Mouse (Mus musculus) left cerebral cortex, adult 9 months (tissue): Measurements from ENCODE around the gene Zbtb8a.
A peak's percentile ranks its signal among the peaks of the same experiment; 100 is the strongest.
"Not testable (repeated sequence)": the region's sequence is repeated elsewhere in the genome, so short reads cannot be mapped to it uniquely, and the experiment has no call there.

Experiments used
- DNase-seq, 2 experiments: peaks; one replicate each; pipeline ENCODE4 v3.0.0; 2022; ENCODE audit warnings: low spot score in 2 of 2

Zbtb8a gene

GRCm38 (mm10) chr4:129376961-129377545, 863 bp downstream of the Zbtb8a start:
- DNase-seq, result peak in 1 of 2 experiments; percentile 17

DNA sequence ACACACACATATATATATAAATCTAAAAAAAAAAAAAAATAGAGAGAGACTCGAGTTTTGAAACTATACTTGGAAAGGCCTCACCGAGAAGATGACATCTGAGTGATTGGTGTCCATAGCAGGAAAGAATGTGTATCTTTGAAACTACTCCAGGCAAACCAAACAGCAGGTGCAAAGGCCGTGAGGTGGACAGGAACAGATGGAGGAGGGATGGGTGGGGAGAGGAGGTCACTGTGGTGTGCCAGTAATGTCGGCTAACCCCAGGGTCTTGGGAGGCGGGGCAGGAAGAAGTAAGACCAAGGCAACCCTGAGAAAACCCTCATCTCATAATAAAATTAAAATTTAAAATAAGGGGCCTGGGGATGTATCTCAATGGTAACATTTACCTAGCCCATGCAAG, 2.1 kb downstream of the Zbtb8a start:
- no peak for DNase-seq

- no peak for DNase-seq
These were observed 2.9 kb downstream of the Zbtb8a start for GRCm38 (mm10) chr4:129375000-129375399.

DNA sequence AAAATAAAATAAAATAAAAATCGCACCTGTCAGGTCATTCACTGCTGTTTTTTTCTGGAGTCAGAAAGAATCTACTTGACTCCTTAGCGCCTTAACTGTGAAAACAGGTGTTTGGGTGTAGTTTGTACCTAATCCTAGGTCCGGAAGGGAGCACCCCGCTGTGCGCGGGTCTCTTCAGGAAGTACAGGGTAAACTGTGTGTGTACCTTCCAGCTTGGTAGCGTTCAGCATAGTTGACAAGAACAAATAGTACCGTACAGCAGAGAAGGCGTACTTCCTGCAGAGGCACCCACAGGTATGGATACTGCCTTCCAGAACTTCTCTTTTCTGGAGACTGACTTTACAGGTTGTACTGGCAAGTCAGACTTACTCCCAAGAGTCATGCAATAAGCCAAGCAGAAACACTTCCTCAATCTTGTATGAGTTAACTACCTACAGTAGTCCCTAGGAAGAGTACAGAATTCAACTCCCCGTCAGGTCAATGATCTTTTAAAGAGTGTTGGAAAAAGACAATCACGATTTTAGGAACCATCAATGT, 3.6 kb downstream of the Zbtb8a start:
- no peak for DNase-seq

GRCm38 (mm10) chr4:129373202-129373976, 4.5 kb downstream of the Zbtb8a start:
- DNase-seq, result no peak

DNA sequence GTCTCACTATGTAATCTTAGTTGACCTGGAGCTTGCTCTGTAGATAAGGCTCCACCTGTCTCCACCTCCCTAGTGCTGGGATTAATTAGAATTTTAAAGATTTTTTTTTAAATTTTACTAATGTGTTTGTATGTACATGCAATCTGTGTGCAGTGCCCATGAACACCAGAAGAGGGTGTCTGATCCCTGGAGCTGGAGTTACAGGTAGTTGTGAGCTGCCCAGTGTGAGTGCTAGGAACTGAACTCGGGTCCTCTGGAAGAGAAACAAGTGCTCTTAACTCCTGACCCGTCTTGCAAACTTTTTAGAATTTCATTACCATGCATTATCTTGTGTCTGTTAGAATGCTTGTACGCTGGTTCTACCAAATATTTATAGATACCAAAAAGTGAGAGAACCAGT, 6.5 kb downstream of the Zbtb8a start:
- DNase-seq, result no peak

DNA sequence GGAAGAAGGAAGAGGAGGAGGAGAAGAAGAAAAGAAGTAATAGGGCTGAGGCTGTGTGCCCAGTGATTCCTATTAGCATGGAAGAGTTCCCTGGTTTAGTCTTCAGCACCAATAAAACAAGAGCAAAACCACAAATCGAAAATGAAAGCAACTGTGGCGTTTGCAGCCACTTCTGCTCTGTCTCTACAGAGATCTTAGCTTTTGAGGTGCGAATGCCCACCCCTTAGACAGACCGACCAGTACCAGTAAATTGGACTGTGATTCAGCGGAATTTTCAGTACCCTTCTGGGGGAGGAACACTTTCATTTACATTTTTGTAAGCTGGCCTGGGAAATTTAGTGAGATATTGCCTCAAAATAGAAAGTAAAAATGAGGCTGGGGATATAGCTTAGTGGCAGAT, 12.7 kb downstream of the Zbtb8a start:
- DNase-seq, result no peak

DNA sequence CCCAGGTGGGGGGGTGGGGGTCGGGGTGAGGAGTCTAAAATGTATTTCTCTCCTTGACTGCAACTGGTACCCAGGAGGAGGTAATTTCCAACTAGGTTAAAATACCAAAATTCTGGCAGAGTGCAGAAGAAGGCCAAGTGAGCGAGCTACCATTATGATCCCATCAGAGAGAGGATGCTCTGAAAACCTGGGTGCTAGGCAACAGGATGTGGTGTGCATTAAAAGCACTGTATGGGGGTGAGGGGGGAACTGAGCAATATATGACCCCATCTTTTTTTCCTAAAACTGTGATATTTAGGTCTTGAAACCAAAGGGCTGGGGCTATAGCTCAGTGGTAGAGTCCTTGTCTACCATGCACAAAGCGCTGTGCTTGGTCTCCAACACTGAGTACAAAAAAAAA, 13.5 kb downstream of the Zbtb8a start:
- no peak for DNase-seq

DNA sequence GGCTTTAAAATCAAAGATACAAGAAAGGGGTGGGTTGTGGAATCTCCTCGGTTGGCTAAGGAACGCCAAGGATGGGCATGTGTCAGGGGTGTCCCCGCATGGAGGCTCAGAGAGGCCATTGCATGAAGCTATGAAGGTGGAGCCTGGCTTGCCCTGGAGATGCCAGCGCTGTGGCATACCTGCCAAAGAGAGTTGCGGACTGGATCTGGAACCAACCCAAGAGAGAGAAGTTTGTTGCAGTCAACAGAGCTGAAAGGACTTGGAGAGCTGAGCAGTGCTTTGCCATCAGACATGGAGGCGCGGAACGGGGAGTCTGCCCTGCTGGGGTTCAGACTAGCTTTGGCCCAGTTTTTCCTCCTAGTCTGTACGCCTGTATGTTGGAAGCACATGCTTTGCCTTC, 14.5 kb downstream of the Zbtb8a start:
- DNase-seq, result no peak

GRCm38 (mm10) chr4:129362771-129363170, 15.1 kb downstream of the Zbtb8a start:
- no peak for DNase-seq

DNA sequence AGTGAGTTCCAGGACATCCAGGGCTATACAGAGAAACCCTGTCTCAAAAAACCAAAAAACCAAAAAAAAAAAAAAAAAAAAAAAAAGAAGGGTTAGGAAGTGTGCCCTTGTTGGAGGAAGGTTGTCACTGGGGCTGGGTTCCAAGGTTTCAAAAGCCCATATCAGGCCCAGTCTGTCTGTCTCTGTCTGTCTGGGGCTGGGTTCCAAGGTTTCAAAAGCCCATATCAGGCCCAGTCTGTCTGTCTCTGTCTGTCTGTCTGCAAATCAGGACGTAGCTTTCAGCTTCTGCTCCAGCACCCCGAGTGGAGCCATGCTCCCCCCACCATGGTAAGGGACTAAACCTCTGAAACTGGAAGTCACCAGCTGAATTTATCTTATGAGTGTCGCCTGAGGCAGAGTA, 15.7 kb downstream of the Zbtb8a start:
- DNase-seq, result not testable (repeated sequence)

DNA sequence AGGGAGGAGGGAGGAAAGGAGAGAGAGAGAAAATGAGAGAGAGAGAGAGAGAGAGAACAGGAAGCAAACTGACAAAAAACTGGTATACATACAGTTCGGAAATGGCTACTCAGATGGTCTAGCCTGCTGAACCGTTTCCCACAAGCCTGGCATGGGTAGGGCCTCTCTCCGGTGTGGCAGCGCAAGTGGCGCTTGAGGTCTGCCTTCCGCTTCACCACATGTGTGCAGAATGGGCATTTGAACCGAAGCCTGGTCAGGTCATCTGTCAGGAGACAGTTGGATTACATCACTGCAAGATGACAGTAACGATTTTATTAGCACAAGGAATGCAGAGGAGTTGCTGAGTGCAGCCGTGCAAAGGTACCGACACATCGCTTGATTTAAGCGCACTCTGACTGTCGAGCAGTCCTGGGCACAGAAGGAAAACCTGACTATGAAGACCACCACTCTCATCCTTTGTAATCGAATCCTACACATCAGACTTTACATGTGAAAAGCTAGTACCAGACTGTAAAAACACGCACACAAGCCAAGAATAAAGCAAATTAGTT, 20.2 kb downstream of the Zbtb8a start:
- no peak for DNase-seq

GRCm38 (mm10) chr4:129354236-129354635, 23.7 kb downstream of the Zbtb8a start:
- no peak for DNase-seq

DNA sequence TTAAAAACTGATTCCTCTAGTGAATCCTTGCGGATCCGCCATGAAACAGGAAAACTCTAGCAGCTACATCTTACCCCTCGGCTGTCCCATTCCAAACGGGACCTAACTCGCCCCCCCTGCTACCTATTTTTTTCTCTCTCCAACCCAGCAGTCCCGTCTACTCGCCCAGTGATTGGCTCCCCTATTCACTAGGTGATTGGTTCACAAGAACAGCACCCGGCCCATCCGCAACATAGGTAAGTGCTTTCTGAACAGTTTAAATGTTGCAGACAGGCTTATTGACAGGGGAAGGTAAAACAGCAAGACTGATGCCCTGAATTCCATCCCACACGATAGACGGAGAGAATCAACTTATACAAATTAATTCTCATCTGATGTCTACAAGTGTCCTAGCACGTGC, 24.7 kb downstream of the Zbtb8a start:
- DNase-seq, result no peak

DNA sequence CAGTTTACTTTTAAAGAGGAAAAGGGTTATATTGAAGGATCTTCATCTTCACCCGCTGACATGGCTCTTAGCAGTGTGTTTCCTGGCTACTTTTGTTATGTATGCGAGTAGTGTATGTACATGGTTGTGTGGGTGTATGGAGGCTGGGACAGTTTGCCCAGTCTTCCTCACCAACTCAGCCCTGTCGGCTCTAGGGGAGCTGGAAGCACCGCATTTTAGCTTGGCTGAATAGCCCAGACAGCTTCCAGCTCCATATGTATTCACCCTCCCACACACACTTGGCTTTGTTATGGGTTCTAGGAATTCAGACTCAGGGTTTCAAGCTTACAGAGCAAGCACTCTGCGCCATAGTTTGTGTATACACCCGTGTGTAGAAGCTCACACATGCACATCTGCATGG, 26.8 kb downstream of the Zbtb8a start:
- peak; percentile 42 to 78 for DNase-seq

GRCm38 (mm10) chr4:129350644-129351043, 27.3 kb downstream of the Zbtb8a start:
- peak in 1 of 2 experiments; percentile 64 for DNase-seq

GRCm38 (mm10) chr4:129346481-129347154, 31.3 kb downstream of the Zbtb8a start:
- DNase-seq, result peak in 1 of 2 experiments; percentile 47

DNA sequence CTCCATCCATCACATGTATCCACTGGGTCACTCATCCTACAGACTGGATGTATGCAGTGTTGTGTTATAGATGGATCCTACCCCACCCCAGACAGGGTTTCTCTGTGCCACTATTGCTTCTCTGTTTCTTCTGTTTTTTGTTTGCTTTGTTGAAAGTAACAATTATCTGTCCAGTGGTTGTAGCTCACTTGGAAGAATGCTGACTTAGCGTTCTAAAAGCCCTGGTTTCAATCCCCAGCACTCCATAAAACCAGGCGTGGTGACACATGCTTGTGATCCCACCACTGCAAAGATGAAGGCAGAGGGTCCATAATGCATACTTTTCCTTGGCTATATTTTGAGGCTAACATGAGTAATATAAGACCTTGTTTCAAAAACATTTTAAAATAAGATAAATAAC, 35.2 kb downstream of the Zbtb8a start:
- DNase-seq, result no peak

- DNase-seq, result no peak
These were observed 36.0 kb downstream of the Zbtb8a start for GRCm38 (mm10) chr4:129341888-129342287.

- no peak for DNase-seq
These were observed 38.2 kb downstream of the Zbtb8a start for GRCm38 (mm10) chr4:129339743-129340142.

GRCm38 (mm10) chr4:129336291-129336690, 41.6 kb downstream of the Zbtb8a start:
- DNase-seq, result no peak
